Mouse (Mus musculus) liver (tissue): ENCODE measurements at regions not wholly inside any gene's neighbourhood (a gene's known extent, or its start where the extent isn't known, plus 50 kb on each side); places are given as distances from the start of the nearest gene placed in this dataset.
A peak's percentile ranks its signal among the peaks of the same experiment; 100 is the strongest.

ENCODE experiments used
- DNase-seq: peaks from one replicate; pipeline ENCODE4 v3.0.0-alpha.2; 2020; ENCODE audit warnings: mixed read lengths

DNA sequence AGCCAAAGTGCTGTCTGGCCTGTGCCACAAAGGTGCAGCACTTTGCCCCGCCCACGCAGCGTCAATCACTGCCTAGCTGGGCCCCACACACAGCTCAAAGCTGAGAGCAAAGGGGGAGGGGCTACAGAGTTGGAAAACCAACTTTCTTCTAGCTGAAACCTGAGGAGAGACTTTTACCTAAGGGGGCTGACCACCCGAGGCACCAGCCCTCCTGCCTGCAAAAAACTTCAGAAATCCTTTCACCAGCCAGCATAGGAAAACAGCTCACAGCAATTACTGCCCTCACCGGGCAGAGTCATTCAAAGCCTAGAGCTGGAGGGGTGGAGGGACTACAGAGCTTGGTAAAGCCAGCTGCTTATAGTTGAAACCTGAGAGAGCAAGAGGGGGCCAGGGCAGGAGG is 74.6 kb upstream of the Pabpc5 start:
- peak; percentile 4 for DNase-seq
